Mouse (Mus musculus): Measurements from ENCODE around the gene 3110040N11Rik. TPM values are rescaled to one million over a fixed set of nuclear protein-coding genes. Genes with fewer than 3 reads are reported as not detected.
"Not testable (repeated sequence)": the region's sequence is repeated elsewhere in the genome, so short reads cannot be mapped to it uniquely, and the experiment has no call there.

3110040N11Rik gene
- 26.6 and 31.2 TPM in 2 replicates for polyA plus RNA-seq (2012; ENCODE audit: insufficient read depth, insufficient read length, missing spikeins)

DNA sequence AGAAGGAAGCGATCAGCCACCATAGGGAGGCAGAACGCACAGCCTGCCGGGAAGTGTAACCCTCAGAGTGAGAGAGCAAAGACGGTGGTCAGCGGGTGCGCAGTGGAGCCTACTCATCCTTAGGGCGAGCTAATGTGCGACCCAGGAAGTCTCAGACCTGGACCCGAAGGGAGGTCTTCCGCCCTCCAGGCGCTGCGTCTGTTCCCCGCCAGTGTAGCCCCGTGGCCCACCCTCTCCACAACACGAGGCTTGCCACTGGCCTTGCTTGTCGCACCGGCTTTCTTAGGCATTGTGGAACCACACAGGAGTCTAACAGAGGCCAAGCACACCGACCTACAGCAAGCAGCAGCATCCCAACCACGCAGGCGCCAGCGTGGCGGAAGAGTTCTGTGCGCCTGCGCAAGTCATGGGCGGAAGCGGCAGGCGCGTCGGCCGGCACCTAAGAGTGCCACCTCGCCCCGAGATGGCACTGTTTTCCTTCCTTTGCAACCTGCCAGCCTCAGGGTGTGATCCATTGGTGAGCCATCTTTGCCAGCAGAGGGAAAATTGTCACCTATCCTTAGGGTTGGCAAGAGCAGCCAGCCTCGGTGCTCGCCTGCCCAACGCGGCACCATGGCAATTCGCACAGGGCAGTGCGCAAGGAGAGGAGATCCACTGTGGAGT lies at the start of gene 3110040N11Rik:
Gene 3110040N11Rik, minus strand, starts transcription at position 384 of the 663 bp plus-strand sequence.
- no peaks in the 10 kb centered on the region; the same call in 1 of the 2 replicates for H3K4me1 ChIP-seq (ENCODE audit: control insufficient read depth, insufficient read depth, insufficient read length, low read length)
- H3K27ac ChIP-seq (replicated peaks; ENCODE audit: low read depth, low read length): peak within 1 kb of the TSS; percentile 77
- peak within 1 kb of the TSS; percentile 71 for H3K4me3 ChIP-seq (ENCODE audit: insufficient read depth, low read depth, low read length)

DNA sequence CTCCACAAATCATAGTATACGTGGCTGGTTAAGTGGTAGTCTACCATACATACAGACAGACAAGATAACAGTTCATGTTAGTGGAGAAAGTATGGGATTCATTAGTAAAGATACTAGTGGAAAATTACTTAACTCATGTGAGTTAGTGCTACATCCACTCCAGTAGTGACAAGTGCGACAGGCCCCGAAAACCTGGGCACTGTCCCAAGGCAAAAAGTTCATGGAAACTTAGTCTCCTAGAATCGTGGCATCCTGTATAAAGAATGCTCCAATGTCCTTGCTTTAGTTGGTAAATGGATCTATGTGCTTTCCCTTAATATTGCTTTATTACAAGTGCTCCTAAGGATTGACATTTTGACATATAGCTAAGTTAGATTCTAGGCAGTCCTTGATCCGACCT lies 48.5 kb upstream of the 3110040N11Rik start:
- H3K4me3 ChIP-seq (ENCODE audit: insufficient read depth, low read depth, low read length); H3K27ac ChIP-seq (replicated peaks; ENCODE audit: low read depth, low read length); H3K4me1 ChIP-seq (ENCODE audit: control insufficient read depth, insufficient read depth, insufficient read length, low read length): not testable (repeated sequence)

DNA sequence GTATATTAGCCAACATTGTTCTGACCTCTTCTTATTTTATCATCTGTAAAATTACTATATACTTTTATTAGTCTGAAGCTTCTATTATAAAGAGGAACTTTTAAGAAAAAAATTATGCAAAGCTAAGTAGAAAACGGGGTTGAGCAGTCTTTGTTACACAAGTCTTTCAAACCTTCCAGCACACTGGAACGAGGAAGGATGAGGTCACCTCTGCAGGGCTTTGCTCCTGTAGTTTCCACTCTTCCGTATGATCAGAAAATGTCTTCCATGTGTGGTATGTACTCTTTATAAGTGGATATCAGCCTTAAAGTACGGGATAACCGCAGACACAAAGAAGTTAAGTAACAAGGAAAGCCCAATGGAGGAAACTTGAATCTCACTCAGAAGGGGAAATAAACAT lies 46.2 kb upstream of the 3110040N11Rik start:
- Histone ChIP-seq H3K4me3 (ENCODE audit: insufficient read depth, low read depth, low read length) (no peak overlapping the region), H3K4me1 (ENCODE audit: control insufficient read depth, insufficient read depth, insufficient read length, low read length) (no peaks in the 10 kb centered on the region), H3K27ac (replicated peaks; ENCODE audit: low read depth, low read length) (no peak overlapping the region)

DNA sequence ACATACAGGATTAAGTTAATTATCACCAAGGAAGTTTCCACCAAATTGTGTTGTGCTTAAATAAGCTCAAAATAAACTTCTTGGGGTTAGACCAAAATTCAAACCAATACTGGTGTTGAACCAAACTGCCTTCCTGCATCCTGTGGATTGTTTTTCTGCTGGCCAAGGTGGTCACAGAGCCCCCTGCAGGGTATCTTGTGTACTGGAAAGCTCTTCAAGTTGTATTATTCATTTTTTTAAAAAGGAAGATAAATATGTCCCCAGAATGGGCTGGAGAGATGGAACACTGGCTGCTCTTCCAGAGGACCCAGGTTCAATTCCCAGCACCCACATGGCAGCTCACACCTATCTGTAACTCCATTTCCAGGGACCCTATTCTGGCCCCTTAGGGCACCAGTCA lies 45.6 kb upstream of the 3110040N11Rik start:
- H3K4me1 ChIP-seq (ENCODE audit: control insufficient read depth, insufficient read depth, insufficient read length, low read length): peaks cover 2% of the 10 kb centered on the region; the same call in 1 of the 2 replicates
- no peak overlapping the region for H3K27ac ChIP-seq (replicated peaks; ENCODE audit: low read depth, low read length)
- no peak overlapping the region for H3K4me3 ChIP-seq (ENCODE audit: insufficient read depth, low read depth, low read length)

DNA sequence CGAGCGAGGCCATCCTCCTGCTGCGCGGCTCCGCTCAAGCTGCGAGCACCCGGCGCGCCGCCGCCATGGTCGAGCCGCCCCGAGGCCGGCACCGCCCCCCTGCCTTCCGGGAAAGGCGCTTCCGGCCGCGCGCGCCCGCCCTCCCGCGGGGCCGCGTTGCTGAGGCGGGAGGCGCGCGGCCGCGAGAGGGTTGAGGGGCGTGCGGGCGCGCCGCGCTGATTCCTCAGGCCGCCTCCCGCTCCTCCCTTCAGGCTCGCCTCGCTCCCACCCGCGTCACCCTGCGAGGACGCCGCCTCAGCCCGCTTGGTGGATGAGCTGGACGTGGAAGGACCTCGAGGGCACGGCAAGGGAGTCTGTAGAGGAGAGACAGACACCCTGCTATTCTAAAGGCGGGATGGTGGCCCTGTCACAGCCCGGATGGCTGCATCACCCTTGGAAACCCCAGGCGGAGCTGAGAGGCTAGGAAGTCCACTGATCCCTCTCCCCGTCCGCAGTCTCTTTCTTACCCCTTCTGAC lies 40.2 kb upstream of the 3110040N11Rik start, which contains the start of gene Btbd1:
Gene Btbd1, minus strand, starts transcription at position 53 of the 516 bp plus-strand sequence.
- Histone ChIP-seq H3K4me3 (ENCODE audit: insufficient read depth, low read depth, low read length) (peak within 1 kb of the TSS; percentile 98), H3K4me1 (ENCODE audit: control insufficient read depth, insufficient read depth, insufficient read length, low read length) (peaks cover 22% of the 10 kb centered on the region), H3K27ac (replicated peaks; ENCODE audit: low read depth, low read length) (peak within 1 kb of the TSS; percentile 90)

DNA sequence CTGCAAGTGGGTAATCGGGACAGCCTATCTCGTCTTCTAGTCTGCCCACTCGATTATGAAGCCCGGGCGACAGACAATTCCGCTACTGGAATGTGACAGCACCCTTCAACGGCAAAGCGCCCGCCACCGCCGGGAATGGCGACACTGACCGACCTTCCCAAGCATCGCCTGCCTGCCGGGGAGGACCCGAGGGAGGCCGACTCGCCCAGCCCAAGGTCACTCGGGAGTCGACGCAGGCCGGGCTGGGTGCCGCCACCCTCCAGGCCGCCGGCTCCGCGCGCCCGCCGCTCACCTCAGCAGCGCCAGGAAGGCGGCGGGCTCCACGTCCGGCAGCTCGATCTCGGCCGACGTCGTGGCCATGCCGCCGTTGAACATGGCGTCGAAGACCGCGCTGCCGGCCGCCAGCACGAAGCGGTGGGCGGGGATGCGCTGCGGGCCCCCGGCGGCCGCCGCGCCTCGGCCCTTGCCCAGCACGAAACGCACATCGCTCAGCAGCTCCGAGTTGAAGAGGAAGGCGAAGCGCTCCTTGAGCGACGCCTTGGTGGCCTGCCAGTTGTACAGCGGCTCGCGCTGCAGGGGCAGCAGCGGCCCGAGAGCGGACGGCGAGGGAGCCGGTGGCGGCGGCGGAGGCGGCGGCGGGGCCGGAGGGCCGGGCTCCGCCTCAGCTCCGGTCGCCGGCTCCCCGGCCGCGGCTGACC lies 39.6 kb upstream of the 3110040N11Rik start:
- Histone ChIP-seq H3K4me1 (ENCODE audit: control insufficient read depth, insufficient read depth, insufficient read length, low read length) (peaks cover 25% of the 10 kb centered on the region), H3K27ac (replicated peaks; ENCODE audit: low read depth, low read length) (peak overlapping the region; percentile 90), H3K4me3 (ENCODE audit: insufficient read depth, low read depth, low read length) (peak overlapping the region; percentile 98)

DNA sequence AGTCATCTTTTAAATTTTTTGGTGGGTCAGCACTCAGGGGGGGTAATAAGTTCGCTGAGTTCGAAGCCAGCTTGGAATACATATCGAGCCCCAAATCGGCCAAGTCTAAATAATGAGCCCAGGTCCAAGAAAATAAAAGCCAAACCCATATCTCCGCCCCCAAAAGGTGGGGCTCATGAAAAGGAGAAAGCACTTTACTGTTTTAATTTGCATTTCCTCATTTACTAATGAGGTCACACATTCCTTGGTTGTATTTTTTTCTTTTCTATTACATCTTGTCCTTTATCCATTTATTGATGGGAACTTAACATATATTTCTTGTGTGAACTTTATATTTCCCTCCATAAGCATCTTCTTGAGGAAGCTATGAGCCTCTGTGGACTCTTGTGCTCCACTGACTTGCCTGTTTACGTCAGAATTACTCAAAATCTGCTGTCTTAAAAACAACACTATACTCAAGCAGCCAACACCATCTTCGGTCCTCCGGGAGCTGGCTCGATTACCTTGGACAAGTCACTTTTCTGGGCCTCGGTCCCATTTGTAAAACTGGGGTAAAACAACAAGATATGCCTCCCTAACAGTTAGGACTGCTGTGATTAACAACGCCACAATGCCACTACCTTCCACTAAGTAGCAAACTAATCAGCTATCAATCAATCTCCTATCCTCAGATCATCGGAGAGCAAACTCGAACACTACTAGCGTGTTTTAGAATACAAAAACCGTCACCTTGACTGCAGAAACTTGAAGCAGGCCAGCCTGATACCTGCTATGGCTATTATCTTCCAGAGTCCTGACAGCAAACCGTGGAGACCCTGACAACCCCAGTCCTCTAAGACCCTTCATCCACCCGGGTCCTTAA lies 38.8 kb upstream of the 3110040N11Rik start:
- Histone ChIP-seq H3K4me3 (ENCODE audit: insufficient read depth, low read depth, low read length) (peak overlapping the region; percentile 98), H3K4me1 (ENCODE audit: control insufficient read depth, insufficient read depth, insufficient read length, low read length) (peaks cover 27% of the 10 kb centered on the region), H3K27ac (replicated peaks; ENCODE audit: low read depth, low read length) (peak overlapping the region; percentile 90)

DNA sequence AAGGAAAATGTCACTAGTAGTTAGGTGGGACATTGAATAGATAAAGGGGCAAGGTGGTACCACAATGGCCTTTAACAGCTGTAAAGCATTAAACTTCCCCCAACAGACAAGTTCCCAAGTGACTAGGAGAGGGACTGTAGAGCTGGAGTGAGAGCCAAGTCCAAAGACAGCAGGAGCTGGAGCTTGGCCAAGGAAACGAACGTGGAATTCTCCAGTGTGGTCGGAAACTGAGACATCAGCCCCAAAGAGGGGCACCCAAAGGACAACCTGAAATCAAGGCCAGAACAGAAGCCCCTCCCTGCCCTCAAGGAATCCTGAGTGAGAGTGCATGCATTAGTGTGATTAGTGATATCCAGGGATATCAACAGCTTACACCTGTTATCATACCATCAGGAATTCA lies 36.1 kb upstream of the 3110040N11Rik start:
- no peak overlapping the region for H3K27ac ChIP-seq (replicated peaks; ENCODE audit: low read depth, low read length)
- H3K4me1 ChIP-seq (ENCODE audit: control insufficient read depth, insufficient read depth, insufficient read length, low read length): peaks cover 27% of the 10 kb centered on the region
- no peak overlapping the region for H3K4me3 ChIP-seq (ENCODE audit: insufficient read depth, low read depth, low read length)

DNA sequence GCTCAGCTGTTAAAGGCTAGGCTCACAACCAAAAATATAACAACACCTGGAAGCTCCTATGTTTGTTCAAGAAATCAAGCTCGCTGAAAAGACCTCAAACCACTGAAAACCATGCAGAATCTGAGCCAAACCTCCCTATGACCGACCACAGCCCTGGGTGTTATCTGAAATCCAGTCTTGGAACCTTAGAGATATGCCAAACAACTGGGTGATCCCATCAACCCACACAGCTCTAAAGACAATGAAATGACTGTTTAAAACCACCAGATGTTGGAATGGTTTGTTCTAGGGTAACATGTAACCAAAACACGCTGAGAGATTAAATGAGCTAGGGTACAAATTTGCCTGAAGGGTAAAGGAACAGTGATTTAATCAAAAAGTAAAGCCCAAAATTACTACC lies 35.6 kb upstream of the 3110040N11Rik start:
- Histone ChIP-seq H3K4me3 (ENCODE audit: insufficient read depth, low read depth, low read length) (no peak overlapping the region), H3K27ac (replicated peaks; ENCODE audit: low read depth, low read length) (no peak overlapping the region), H3K4me1 (ENCODE audit: control insufficient read depth, insufficient read depth, insufficient read length, low read length) (peaks cover 25% of the 10 kb centered on the region)

DNA sequence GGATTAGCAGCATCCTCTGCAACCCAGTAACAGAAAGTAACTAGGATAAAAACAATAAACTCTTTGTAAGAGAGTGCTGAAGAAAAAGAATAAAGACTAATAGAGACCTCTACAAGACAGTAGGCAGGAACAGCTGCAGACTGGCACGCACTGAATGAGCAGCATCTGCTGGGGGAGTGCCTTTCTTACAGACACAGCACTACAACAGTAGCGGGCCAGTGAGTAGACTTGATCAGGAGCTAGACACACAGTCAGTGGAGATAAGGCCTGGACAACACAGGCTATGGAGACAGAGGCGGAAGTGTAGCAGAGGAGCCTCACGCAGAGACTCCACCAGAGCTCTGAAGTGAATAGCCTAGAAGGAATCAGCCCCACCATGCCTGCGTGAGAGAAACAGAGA lies 16.8 kb upstream of the 3110040N11Rik start:
- Histone ChIP-seq H3K27ac (replicated peaks; ENCODE audit: low read depth, low read length) (no peak overlapping the region), H3K4me3 (ENCODE audit: insufficient read depth, low read depth, low read length) (no peak overlapping the region), H3K4me1 (ENCODE audit: control insufficient read depth, insufficient read depth, insufficient read length, low read length) (0 out of 2 replicates have a peak, but pooled peaks cover 4% of the 10 kb centered on the region)

DNA sequence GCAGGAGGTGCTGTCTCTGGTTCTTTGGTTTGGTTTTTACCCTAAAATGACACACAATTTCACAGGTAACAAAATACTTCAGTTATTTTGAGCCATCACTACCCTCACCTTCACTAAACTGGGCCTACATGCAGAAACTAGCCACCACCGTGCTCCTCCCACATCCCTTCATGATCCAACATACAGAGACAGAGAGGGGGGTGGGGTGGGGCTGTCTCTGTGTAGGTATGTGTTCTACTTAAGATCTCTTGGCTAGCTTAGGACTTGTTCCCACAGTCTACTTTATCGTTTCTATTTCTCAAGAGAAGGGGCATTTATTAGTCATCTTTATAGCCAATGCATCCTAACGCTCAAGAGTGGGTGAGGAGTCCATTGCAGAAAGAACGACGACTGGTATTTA lies 742 bp downstream of the 3110040N11Rik start:
- Histone ChIP-seq H3K4me1 (ENCODE audit: control insufficient read depth, insufficient read depth, insufficient read length, low read length) (no peaks in the 10 kb centered on the region; the same call in 1 of the 2 replicates), H3K4me3 (ENCODE audit: insufficient read depth, low read depth, low read length) (peak overlapping the region; percentile 71)

DNA sequence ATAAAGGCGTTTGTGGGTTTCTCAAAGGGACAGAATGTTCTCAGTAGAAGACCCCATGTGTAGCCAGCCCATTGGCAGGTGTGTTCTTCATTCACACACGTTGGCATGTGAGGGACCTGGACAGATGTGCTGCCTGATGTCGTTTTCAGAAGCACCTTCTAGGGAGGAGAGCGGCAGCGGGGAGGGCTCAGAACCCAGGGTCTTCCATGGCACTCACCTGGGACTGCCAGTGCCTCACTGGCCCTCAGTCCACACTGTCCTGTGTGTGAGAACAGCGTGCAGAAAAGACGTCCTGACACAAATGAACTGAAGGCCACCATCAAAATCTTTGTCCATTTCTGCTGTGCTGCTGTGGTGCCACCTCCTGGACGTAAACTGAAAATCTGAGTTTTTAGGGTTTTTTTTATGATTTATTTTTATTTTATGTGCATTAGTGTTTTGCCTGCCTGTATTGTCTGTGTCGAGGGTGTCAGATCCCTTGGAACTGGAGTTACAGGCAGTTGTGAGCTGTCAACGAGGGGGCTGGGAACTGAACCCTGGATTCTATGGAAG lies 11.5 kb downstream of the 3110040N11Rik start:
- H3K4me1 ChIP-seq (ENCODE audit: control insufficient read depth, insufficient read depth, insufficient read length, low read length): 0 out of 2 replicates have a peak, but pooled peaks cover under 1% of the 10 kb centered on the region
- H3K4me3 ChIP-seq (ENCODE audit: insufficient read depth, low read depth, low read length): no peak overlapping the region
- H3K27ac ChIP-seq (replicated peaks; ENCODE audit: low read depth, low read length): no peak overlapping the region

More for the DNA sequence above, 742 bp downstream of the 3110040N11Rik start:
- peak overlapping the region; percentile 77 for H3K27ac ChIP-seq (replicated peaks; ENCODE audit: low read depth, low read length)

DNA sequence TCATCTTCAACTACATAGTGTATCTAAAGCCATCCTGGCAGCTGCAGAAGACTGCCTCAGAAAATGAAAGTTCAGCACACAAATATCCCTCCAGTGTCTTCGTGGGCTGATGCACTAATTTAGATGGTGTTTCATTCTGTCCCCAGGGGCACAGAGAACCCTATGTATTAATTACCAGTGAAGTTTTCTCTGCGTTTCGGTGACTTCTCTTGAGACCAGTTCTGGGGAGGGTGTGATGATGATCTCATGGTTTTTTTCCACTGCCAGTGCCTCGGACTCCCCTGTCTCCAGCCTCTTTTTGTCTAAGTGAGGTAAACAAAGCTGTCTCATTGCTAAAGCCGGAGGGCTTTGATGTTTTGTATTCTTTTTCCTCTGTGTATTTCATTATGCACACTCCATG lies 14.0 kb downstream of the 3110040N11Rik start:
- no peak overlapping the region for H3K4me3 ChIP-seq (ENCODE audit: insufficient read depth, low read depth, low read length)
- H3K27ac ChIP-seq (replicated peaks; ENCODE audit: low read depth, low read length): no peak overlapping the region
- H3K4me1 ChIP-seq (ENCODE audit: control insufficient read depth, insufficient read depth, insufficient read length, low read length): 0 out of 2 replicates have a peak, but pooled peaks cover 2% of the 10 kb centered on the region

DNA sequence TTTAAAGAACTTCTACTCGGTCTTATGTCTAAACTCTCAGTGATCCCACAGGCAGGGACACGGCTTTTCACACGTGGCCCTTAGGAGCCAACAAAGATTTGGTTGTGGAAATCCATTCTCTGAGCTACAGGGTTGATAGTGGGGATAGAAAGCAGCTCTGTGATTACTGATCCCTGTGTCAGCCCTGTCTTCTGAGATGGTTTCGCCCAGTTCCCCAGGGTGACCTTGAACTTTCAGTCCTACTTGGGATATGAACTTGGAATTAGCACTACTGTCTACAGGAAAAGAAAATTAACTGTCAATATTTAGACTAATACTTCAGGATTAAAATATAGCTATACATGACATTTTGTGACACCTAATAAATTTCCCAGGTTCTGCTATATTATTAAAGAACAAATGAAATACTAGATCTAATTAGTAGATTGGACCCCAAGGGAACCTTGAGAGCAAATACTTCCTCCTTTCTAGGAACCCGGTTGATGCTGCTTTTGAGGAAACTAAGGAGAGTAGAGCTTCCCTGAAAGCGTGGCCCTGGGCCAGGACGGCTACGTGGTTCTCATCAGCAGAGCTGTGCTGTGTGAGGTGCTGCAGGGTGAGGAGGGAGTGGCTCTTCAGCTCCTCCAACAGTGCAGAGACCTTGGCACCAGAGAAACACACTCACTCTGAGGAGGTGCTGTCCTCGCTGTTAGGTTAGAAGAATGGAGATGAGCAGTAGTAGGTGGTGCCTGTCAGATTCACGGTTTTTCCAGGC lies 16.3 kb downstream of the 3110040N11Rik start:
- Histone ChIP-seq H3K4me3 (ENCODE audit: insufficient read depth, low read depth, low read length) (no peak overlapping the region), H3K4me1 (ENCODE audit: control insufficient read depth, insufficient read depth, insufficient read length, low read length) (0 out of 2 replicates have a peak, but pooled peaks cover 2% of the 10 kb centered on the region), H3K27ac (replicated peaks; ENCODE audit: low read depth, low read length) (no peak overlapping the region)
